Mouse (Mus musculus) heart, postnatal 0 days (tissue): ENCODE measurements at regions not wholly inside any gene's neighbourhood (a gene's known extent, or its start where the extent isn't known, plus 50 kb on each side); places are given as distances from the start of the nearest gene placed in this dataset.
A peak's percentile ranks its signal among the peaks of the same experiment; 100 is the strongest.

ENCODE experiments used
- ATAC-seq: fragments of 200-750 bp; cut with Nextera tagmentation; 2 replicates; pipeline ENCODE4 v1.8.0; 2017; ENCODE audit warnings: low read depth, moderate number of reproducible peaks, moderate library complexity; ENCODE audit not compliant: insufficient read depth
- DNase-seq: peaks from one replicate; pipeline ENCODE4 v3.0.0-alpha.2; 2016; ENCODE audit warnings: low spot score
- H3K27ac ChIP-seq: fragments of 300-500 bp; sonication (generic); 2 replicates; pipeline ENCODE4 v1.5.1; 2014; ENCODE audit warnings: low read depth, mild to moderate bottlenecking
- H3K27me3 ChIP-seq: fragments of 300-500 bp; sonication (generic); 2 replicates; pipeline ENCODE4 v1.6.1; 2014; ENCODE audit warnings: low read length, mixed read lengths; ENCODE audit not compliant: control insufficient read depth, insufficient read depth
- H3K36me3 ChIP-seq: fragments of 300-500 bp; sonication (generic); replicated peaks from 2 replicates; pipeline ENCODE4 v1.6.1; 2014; ENCODE audit warnings: low read length, mixed read lengths; ENCODE audit not compliant: control insufficient read depth, insufficient read depth
- H3K4me1 ChIP-seq: fragments of 300-500 bp; sonication (generic); 2 replicates; pipeline ENCODE4 v1.6.1; 2014; ENCODE audit warnings: antibody characterized with exemption; ENCODE audit not compliant: control insufficient read depth, insufficient read depth
- H3K4me2 ChIP-seq: fragments of 300-500 bp; sonication (generic); 2 replicates; pipeline ENCODE4 v1.6.1; 2014; ENCODE audit warnings: low read depth, mild to moderate bottlenecking, low read length, moderate library complexity
- H3K4me3 ChIP-seq: fragments of 300-500 bp; sonication (generic); 2 replicates; pipeline ENCODE4 v1.5.1; 2014; ENCODE audit warnings: low read depth, low read length
- H3K9ac ChIP-seq: fragments of 300-500 bp; sonication (generic); replicated peaks from 2 replicates; pipeline ENCODE4 v1.6.1; 2014; ENCODE audit warnings: low read depth, low read length, mixed read lengths
- H3K9me3 ChIP-seq: fragments of 300-500 bp; sonication (generic); replicated peaks from 2 replicates; pipeline ENCODE4 v1.6.1; 2016; ENCODE audit warnings: low read length; ENCODE audit not compliant: control insufficient read depth
- CTCF ChIP-seq: IDR thresholded peaks from 2 replicates; pipeline ENCODE4 v1.5.1; 2016; ENCODE audit warnings: antibody characterized with exemption, control low read depth, low read depth
- EP300 ChIP-seq: IDR thresholded peaks from 2 replicates; pipeline ENCODE4 v1.6.1; 2016; ENCODE audit warnings: antibody characterized with exemption, low read depth
- WGBS: fragments of 180-500 bp; shearing (Covaris S2); extraction: QIAGEN DNeasy Blood & Tissue Kit; methylation state at CpG from one replicate; pipeline ENCODE4 v1.1.7; 2014; 5-methylcytosine and 5-hydroxymethylcytosine counted together

- H3K27me3 ChIP-seq = no peaks in the 10 kb centered on the region
- no peak overlapping the region for H3K9ac ChIP-seq
- H3K36me3 ChIP-seq = no peaks in the 10 kb centered on the region
- H3K4me3 ChIP-seq = no peak overlapping the region
- H3K4me1 ChIP-seq = no peaks in the 10 kb centered on the region
- no peak for DNase-seq
- no peaks in the 10 kb centered on the region for H3K9me3 ChIP-seq
- no peak for ATAC-seq
- TF ChIP-seq EP300 = no peak
- no peak for TF ChIP-seq CTCF
- H3K4me2 ChIP-seq = no peak overlapping the region
- WGBS = 83% methylated on average over 7 of the region's 7 CpGs
- H3K27ac ChIP-seq = no peak overlapping the region
These were observed 140.4 kb upstream of the Gm10131 start for GRCm38 (mm10) chr8:34251934-34252333.

GRCm38 (mm10) chr8:34239346-34239900 lies 127.9 kb upstream of the Gm10131 start:
- Histone ChIP-seq H3K4me2 (no peak overlapping the region), H3K27ac (no peak overlapping the region), H3K36me3 (no peaks in the 10 kb centered on the region), H3K9me3 (peaks cover 6% of the 10 kb centered on the region; the same call in 1 of the 2 replicates), H3K4me1 (no peaks in the 10 kb centered on the region), H3K9ac (no peak overlapping the region), H3K27me3 (no peaks in the 10 kb centered on the region), H3K4me3 (no peak overlapping the region)
- no peak for ATAC-seq
- TF ChIP-seq CTCF = no peak
- TF ChIP-seq EP300 = no peak
- DNase-seq = no peak
- WGBS = 80% methylated on average over 6 of the region's 6 CpGs

- Histone ChIP-seq H3K4me1 (peaks cover 6% of the 10 kb centered on the region; the same call in 1 of the 2 replicates), H3K27me3 (no peaks in the 10 kb centered on the region), H3K36me3 (no peaks in the 10 kb centered on the region), H3K9ac (no peak overlapping the region), H3K4me2 (no peak overlapping the region), H3K4me3 (no peak overlapping the region), H3K27ac (no peak overlapping the region), H3K9me3 (peaks cover 6% of the 10 kb centered on the region; the same call in 1 of the 2 replicates)
- WGBS = 47% methylated on average over 4 of the region's 4 CpGs
- DNase-seq = no peak
- no peak for TF ChIP-seq EP300
- TF ChIP-seq CTCF = no peak
- no peak for ATAC-seq
These were observed 122.2 kb upstream of the Gm10131 start for GRCm38 (mm10) chr8:34233705-34234104.

GRCm38 (mm10) chr8:34229477-34229876 lies 117.9 kb upstream of the Gm10131 start:
- peaks cover 6% of the 10 kb centered on the region; the same call in 1 of the 2 replicates for H3K4me1 ChIP-seq
- WGBS = 17% methylated on average over 3 of the region's 3 CpGs
- TF ChIP-seq EP300 (no peak), CTCF (no peak)
- peak; percentile 88 for ATAC-seq
- no peak overlapping the region for H3K4me2 ChIP-seq
- no peaks in the 10 kb centered on the region for H3K9me3 ChIP-seq
- H3K36me3 ChIP-seq = no peaks in the 10 kb centered on the region
- peak overlapping the region; percentile 23; the same call in 1 of the 2 replicates for H3K27ac ChIP-seq
- H3K27me3 ChIP-seq = no peaks in the 10 kb centered on the region
- DNase-seq = peak; percentile 67
- no peak overlapping the region for H3K9ac ChIP-seq
- no peak overlapping the region for H3K4me3 ChIP-seq

GRCm38 (mm10) chr8:34225011-34225890 lies 113.7 kb upstream of the Gm10131 start:
- TF ChIP-seq EP300 (no peak), CTCF (no peak)
- ATAC-seq (peak; percentile 20; the same call in 1 of the 2 replicates), DNase-seq (no peak)
- H3K27ac ChIP-seq = no peak overlapping the region
- peaks cover 6% of the 10 kb centered on the region; the same call in 1 of the 2 replicates for H3K4me1 ChIP-seq
- no peak overlapping the region for H3K4me3 ChIP-seq
- no peaks in the 10 kb centered on the region for H3K27me3 ChIP-seq
- no peak overlapping the region for H3K4me2 ChIP-seq
- no peak overlapping the region for H3K9ac ChIP-seq
- WGBS = 42% methylated on average over 17 of the region's 17 CpGs
- no peaks in the 10 kb centered on the region for H3K9me3 ChIP-seq
- no peaks in the 10 kb centered on the region for H3K36me3 ChIP-seq
